Mouse (Mus musculus): Measurements from ENCODE around the gene Cyb5rl.

DNA sequence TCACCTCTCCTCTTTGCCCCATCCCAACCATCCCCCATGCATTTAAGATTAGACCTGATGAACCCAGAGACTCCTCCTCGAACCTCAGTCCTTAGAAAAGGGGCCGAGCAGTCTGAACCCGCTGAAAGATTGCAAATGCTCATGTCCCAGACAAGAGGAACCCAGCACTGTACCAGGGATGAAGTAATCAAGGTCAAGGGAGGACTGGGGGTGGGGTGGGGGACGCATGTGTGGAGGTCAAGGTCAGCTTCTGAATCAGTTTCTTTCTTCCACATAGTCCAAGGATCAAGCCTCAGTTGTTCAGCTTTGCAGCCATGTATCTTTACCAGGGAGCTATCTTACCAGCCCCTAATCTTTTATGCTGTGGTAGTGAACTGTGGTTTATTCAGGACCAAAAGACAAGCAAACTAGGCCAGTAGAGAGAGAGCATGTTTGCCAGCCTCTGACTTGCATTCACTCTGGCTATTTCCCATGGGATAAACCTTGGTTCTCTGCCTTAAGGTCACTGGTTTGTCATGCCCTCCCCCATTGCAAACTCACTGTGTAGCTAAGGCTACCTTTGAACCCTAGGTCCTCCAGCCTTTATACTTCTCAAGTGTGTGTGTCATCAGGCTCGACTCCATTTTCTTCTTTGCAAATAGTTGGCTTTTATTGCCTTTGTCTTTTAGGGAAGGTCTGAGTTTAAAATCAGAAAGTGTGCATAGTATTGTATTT lies 46.3 kb upstream of the Cyb5rl start:
- TF ChIP-seq POLR2A (IDR thresholded peaks at IDR 0.05; ENCODE audit: borderline replicate concordance, low read depth, low read length) (no peak), CTCF (IDR thresholded peaks at IDR 0.05; ENCODE audit: low read depth, low read length) (no peak)
